Mouse (Mus musculus) hindbrain, embryonic 10.5 days (tissue): ENCODE data around the gene Zfp512. TPM values are rescaled to one million over a fixed set of nuclear protein-coding genes. Genes with fewer than 3 reads are reported as not detected.
"Not testable (repeated sequence)": the region's sequence is repeated elsewhere in the genome, so short reads cannot be mapped to it uniquely, and the experiment has no call there.

Experiments used
- DNase-seq: peaks from one replicate; pipeline ENCODE4 v3.0.0-alpha.2; 2017; ENCODE audit warnings: low spot score
- H3K27ac ChIP-seq: fragments of 300-500 bp; sonication (generic); 2 replicates; pipeline ENCODE4 v1.5.1; 2016; ENCODE audit warnings: mild to moderate bottlenecking, moderate library complexity
- H3K27me3 ChIP-seq: fragments of 300-500 bp; sonication (generic); 2 replicates; pipeline ENCODE4 v1.6.1; 2016; ENCODE audit warnings: mild to moderate bottlenecking; ENCODE audit not compliant: poor library complexity, insufficient read depth, severe bottlenecking
- H3K36me3 ChIP-seq: fragments of 300-500 bp; sonication (generic); 2 replicates; pipeline ENCODE4 v1.6.1; 2016; ENCODE audit warnings: mild to moderate bottlenecking, moderate library complexity
- H3K4me1 ChIP-seq: fragments of 300-500 bp; sonication (generic); replicated peaks from 2 replicates; pipeline ENCODE4 v1.6.1; 2016; ENCODE audit warnings: mild to moderate bottlenecking
- H3K4me3 ChIP-seq: fragments of 300-500 bp; sonication (generic); 2 replicates; pipeline ENCODE4 v1.5.1; 2016; ENCODE audit warnings: mild to moderate bottlenecking, moderate library complexity
- H3K9me3 ChIP-seq: fragments of 300-500 bp; sonication (generic); 2 replicates; pipeline ENCODE4 v1.6.1; 2016; ENCODE audit warnings: mild to moderate bottlenecking, moderate library complexity
- WGBS: fragments of 180-500 bp; shearing (Covaris S2); methylation state at CpG from one replicate; pipeline ENCODE4 v1.1.7; 2016; 5-methylcytosine and 5-hydroxymethylcytosine counted together
- polyA plus RNA-seq: library from polyadenylated mRNA; unstranded; fragments of >200 nt; fragmentation: Nextera tagmentation; extraction: Ambion mirVana; gene quantifications from 2 replicates; pipeline ENCODE4 v1.2.1, GENCODE M21; 2016

The Zfp512 gene
- 74.9 and 81.3 TPM in 2 replicates for polyA plus RNA-seq

GRCm38 (mm10) chr5:31451878-31452561 is at the start of gene Zfp512:
Zfp512 (plus strand) TSS chr5:31452431.
- Histone ChIP-seq H3K36me3 (no peaks in the 10 kb centered on the region), H3K27me3 (no peaks in the 10 kb centered on the region)

DNA sequence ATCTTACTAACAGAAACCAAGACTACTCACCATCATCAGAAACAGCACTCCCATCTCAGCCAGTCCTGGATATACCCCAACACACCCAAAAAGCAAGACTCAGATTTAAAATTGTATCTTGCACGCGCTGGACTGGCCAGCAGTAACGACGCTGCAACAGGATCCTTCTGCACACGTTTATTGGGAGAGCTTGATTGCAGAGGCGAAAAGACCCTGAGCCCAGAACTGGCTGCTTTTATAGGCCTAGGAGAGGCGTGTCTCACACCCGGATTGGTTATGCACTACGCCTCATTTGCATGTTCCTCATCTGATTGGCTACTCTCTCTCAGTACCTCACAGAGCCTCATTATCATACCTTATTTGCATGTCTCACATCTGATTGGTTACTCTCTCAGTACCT is 17.5 kb upstream of the Zfp512 start:
- DNase-seq, H3K27ac ChIP-seq, H3K27me3 ChIP-seq, H3K4me3 ChIP-seq, H3K36me3 ChIP-seq, H3K9me3 ChIP-seq, H3K4me1 ChIP-seq: not testable (repeated sequence)
- 97% methylated on average over 9 of the region's 9 CpGs for WGBS

More at GRCm38 (mm10) chr5:31451878-31452561, at the start of gene Zfp512:
- peaks cover 14% of the 10 kb centered on the region for H3K4me1 ChIP-seq
- H3K9me3 ChIP-seq = no peaks in the 10 kb centered on the region
- peak; percentile 97 for DNase-seq
- H3K27ac ChIP-seq = peak within 1 kb of the TSS; percentile 79
- WGBS = 7% methylated on average over 23 of the region's 23 CpGs
- H3K4me3 ChIP-seq = peak within 1 kb of the TSS; percentile 56

DNA sequence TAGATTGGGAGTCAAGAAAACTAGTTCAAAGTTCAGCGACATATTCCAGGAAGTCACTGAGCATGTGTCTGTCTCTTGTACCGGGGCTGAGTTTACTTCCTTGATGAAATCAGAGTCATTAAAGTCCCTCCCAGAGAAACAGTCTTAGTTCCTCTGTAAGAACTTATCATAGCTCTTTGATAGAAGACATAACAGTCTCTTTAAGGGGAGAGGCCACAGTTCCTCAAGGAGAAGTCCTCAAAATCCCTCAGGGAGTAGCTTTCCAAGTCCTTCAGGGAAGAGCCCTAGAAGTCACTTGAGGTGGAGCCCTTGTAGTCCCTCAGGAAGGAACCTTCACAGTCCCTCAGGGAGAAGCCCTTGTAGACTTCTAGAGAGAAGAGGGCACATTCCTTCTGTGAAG is 895 bp upstream of the Zfp512 start:
- 90% methylated on average over 2 of the region's 2 CpGs for WGBS

DNA sequence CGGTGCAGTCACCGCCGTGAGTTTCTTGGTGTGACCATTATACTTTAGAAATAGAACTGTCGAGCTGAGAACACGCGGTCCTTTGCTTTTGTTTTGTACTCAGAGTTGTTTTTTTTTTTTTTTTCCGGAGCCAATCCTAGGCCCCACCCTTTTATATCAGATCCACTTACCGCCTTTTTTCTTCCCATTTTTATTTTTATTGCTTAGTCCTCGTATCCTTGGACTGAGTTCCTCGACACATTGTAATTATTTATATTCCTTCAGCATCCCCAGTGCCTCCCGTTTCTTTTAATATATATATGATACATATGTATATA is 289 bp downstream of the Zfp512 start:
- Histone ChIP-seq H3K9me3 (no peaks in the 10 kb centered on the region), H3K27me3 (no peaks in the 10 kb centered on the region), H3K4me1 (peaks cover 14% of the 10 kb centered on the region), H3K4me3 (peak overlapping the region; percentile 56), H3K36me3 (0 out of 2 replicates have a peak, but pooled peaks cover 4% of the 10 kb centered on the region), H3K27ac (peak overlapping the region; percentile 79)
- DNase-seq = no peak
- under 1% methylated on average over 11 of the region's 11 CpGs for WGBS

More for the DNA sequence above, 895 bp upstream of the Zfp512 start:
- no peak for DNase-seq
- H3K27ac ChIP-seq = no peak overlapping the region
- no peaks in the 10 kb centered on the region for H3K36me3 ChIP-seq
- H3K4me3 ChIP-seq = no peak overlapping the region
- peaks cover 14% of the 10 kb centered on the region for H3K4me1 ChIP-seq
- no peaks in the 10 kb centered on the region for H3K27me3 ChIP-seq
- H3K9me3 ChIP-seq = no peaks in the 10 kb centered on the region

- H3K4me1 ChIP-seq = peaks cover 14% of the 10 kb centered on the region
- no peaks in the 10 kb centered on the region for H3K9me3 ChIP-seq
- 0 out of 2 replicates have a peak, but pooled peaks cover 4% of the 10 kb centered on the region for H3K36me3 ChIP-seq
- H3K4me3 ChIP-seq = peak overlapping the region; percentile 56
- H3K27ac ChIP-seq = peak overlapping the region; percentile 79
- no peaks in the 10 kb centered on the region for H3K27me3 ChIP-seq
- DNase-seq = peak; percentile 8
- 21% methylated on average over 7 of the region's 7 CpGs for WGBS
Observed at GRCm38 (mm10) chr5:31452886-31453410, 717 bp downstream of the Zfp512 start.

GRCm38 (mm10) chr5:31467798-31468197 is 15.6 kb downstream of the Zfp512 start:
- H3K4me1 ChIP-seq = no peaks in the 10 kb centered on the region
- no peak overlapping the region for H3K4me3 ChIP-seq
- peaks cover 79% of the 10 kb centered on the region for H3K36me3 ChIP-seq
- H3K27me3 ChIP-seq = no peaks in the 10 kb centered on the region
- WGBS = 94% methylated on average over 3 of the region's 3 CpGs
- H3K9me3 ChIP-seq = no peaks in the 10 kb centered on the region
- H3K27ac ChIP-seq = no peak overlapping the region
- no peak for DNase-seq

GRCm38 (mm10) chr5:31469711-31470110 is 17.5 kb downstream of the Zfp512 start:
- H3K27me3 ChIP-seq = no peaks in the 10 kb centered on the region
- DNase-seq = no peak
- H3K9me3 ChIP-seq = no peaks in the 10 kb centered on the region
- WGBS = 90% methylated on average over 6 of the region's 6 CpGs
- H3K4me1 ChIP-seq = no peaks in the 10 kb centered on the region
- no peak overlapping the region for H3K27ac ChIP-seq
- H3K4me3 ChIP-seq = no peak overlapping the region
- peaks cover 95% of the 10 kb centered on the region for H3K36me3 ChIP-seq

DNA sequence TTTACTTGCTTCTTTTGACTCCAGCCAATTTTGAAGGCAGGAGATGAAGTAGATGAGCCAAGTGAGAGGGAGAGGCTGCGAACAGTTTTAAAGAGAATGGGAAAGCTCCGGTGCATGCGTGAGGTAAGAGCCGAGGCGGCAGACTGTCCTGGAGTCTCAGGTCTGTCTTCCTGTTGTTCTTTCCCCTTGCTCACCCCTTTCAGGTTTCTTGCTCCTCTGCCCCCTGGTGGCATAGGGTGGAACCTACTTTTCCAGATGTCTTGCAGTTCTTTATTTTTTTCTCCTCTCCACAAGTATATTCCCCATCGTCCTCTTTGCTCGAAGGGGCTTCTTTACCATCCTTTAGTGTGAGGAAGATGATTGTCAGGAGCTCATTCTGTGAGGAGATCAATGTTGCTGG is 18.1 kb downstream of the Zfp512 start:
- Histone ChIP-seq H3K9me3 (no peaks in the 10 kb centered on the region), H3K36me3 (peaks cover 98% of the 10 kb centered on the region), H3K27me3 (no peaks in the 10 kb centered on the region), H3K27ac (no peak overlapping the region), H3K4me1 (no peaks in the 10 kb centered on the region), H3K4me3 (no peak overlapping the region)
- peak; percentile 44 for DNase-seq
- WGBS = 73% methylated on average over 7 of the region's 7 CpGs

DNA sequence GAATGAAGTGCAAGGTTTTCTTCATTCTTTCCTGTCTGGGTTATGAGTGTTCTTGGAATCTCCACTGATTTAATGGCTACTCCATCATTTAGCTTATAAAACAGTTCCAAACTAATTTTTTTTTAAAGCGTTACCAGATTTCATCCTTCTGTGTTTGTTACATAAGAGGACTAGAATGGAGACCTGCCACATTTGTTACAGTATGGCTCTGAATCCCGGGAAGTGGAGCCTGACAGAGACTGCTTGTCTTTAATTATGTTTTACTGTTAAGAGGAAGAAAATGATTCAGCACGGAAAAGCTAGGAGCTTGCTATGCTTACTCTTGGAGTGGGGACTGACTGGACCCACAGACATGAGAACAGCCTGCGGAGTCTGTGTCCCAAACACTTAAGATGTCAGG is 28.3 kb downstream of the Zfp512 start:
- H3K27ac ChIP-seq = no peak overlapping the region
- peaks cover 95% of the 10 kb centered on the region for H3K36me3 ChIP-seq
- WGBS = 89% methylated on average over 4 of the region's 4 CpGs
- no peak for DNase-seq
- H3K4me1 ChIP-seq = no peaks in the 10 kb centered on the region
- H3K9me3 ChIP-seq = no peaks in the 10 kb centered on the region
- H3K4me3 ChIP-seq = no peak overlapping the region
- no peaks in the 10 kb centered on the region for H3K27me3 ChIP-seq

- H3K36me3 ChIP-seq = peaks cover 50% of the 10 kb centered on the region
- WGBS = 95% methylated on average over 3 of the region's 3 CpGs
- no peak for DNase-seq
- no peaks in the 10 kb centered on the region for H3K4me1 ChIP-seq
- no peak within 1 kb of the TSS for H3K27ac ChIP-seq
- H3K9me3 ChIP-seq = no peaks in the 10 kb centered on the region
- H3K4me3 ChIP-seq = no peak within 1 kb of the TSS
- no peaks in the 10 kb centered on the region for H3K27me3 ChIP-seq
Observed at GRCm38 (mm10) chr5:31485440-31485839, 33.2 kb downstream of the Zfp512 start, which contains the start of gene 4930548H24Rik. 4930548H24Rik (plus strand) TSS chr5:31485740.

- no peak for DNase-seq
- H3K4me1 ChIP-seq = no peaks in the 10 kb centered on the region
- peaks cover 26% of the 10 kb centered on the region for H3K36me3 ChIP-seq
- H3K27ac ChIP-seq = no peak overlapping the region
- H3K4me3 ChIP-seq = no peak overlapping the region
- whole genome bisulfite sequencing = 96% methylated on average over 3 of the region's 3 CpGs
- no peaks in the 10 kb centered on the region for H3K9me3 ChIP-seq
- no peaks in the 10 kb centered on the region for H3K27me3 ChIP-seq
Observed at GRCm38 (mm10) chr5:31487889-31488288, 35.7 kb downstream of the Zfp512 start.

GRCm38 (mm10) chr5:31489116-31489769 is 37.0 kb downstream of the Zfp512 start:
- 75% methylated on average over 7 of the region's 7 CpGs for WGBS
- H3K36me3 ChIP-seq = peaks cover 17% of the 10 kb centered on the region
- H3K4me1 ChIP-seq = peaks cover 4% of the 10 kb centered on the region
- no peaks in the 10 kb centered on the region for H3K9me3 ChIP-seq
- H3K4me3 ChIP-seq = no peak overlapping the region
- no peak for DNase-seq
- H3K27me3 ChIP-seq = no peaks in the 10 kb centered on the region
- H3K27ac ChIP-seq = no peak overlapping the region

DNA sequence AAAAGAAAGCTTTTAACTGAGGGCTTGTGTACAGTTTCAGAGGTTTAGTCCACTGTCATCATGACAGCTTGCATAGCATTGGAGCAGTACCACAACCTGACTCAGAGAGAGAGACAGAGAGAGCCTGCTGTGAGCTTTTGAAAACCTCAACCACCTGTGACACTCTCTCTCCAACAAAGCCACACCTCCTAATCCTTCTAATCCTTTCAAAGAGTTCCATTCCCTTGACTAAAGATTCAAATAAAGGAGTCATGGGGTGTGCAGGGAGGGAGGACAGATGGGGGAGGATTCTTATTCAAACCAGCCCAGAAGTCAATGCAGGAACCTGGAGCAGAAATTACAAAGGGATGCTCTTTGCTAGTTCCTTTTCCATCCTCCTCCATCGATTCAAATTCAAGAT is 39.8 kb downstream of the Zfp512 start:
- no peak for DNase-seq
- no peaks in the 10 kb centered on the region for H3K9me3 ChIP-seq
- H3K36me3 ChIP-seq = peaks cover 10% of the 10 kb centered on the region
- no peak overlapping the region for H3K4me3 ChIP-seq
- no peaks in the 10 kb centered on the region for H3K27me3 ChIP-seq
- 58% methylated on average over 1 of the region's 1 CpGs for WGBS
- H3K27ac ChIP-seq = no peak overlapping the region
- H3K4me1 ChIP-seq = peaks cover 15% of the 10 kb centered on the region
